Mouse (Mus musculus): ENCODE measurements around the gene Myo1f. TPM values are rescaled to one million over a fixed set of nuclear protein-coding genes. Genes with fewer than 3 reads are reported as not detected.
"Not testable (repeated sequence)": the region's sequence is repeated elsewhere in the genome, so short reads cannot be mapped to it uniquely, and the experiment has no call there.

Gene Myo1f
- total and polyA plus RNA-seq, 2 experiments from 2014 or later: 1.1 to 2.6 TPM

- no peak overlapping the region for H3K9ac ChIP-seq (replicated peaks; ENCODE audit: low read depth, low read length)
- no peak for ATAC-seq (ENCODE audit: insufficient read depth, low read depth)
- no peaks in the 10 kb centered on the region for H3K4me1 ChIP-seq (ENCODE audit: control insufficient read depth, insufficient read depth)
- no peak overlapping the region for H3K4me3 ChIP-seq (ENCODE audit: low read depth, low read length)
- H3K36me3 ChIP-seq (replicated peaks; ENCODE audit: control insufficient read depth, insufficient read depth, low read length): no peaks in the 10 kb centered on the region
- DNase-seq (ENCODE audit: low spot score): no peak
- H3K4me2 ChIP-seq (ENCODE audit: low read depth, low read length): no peak overlapping the region
- no peaks in the 10 kb centered on the region for H3K27me3 ChIP-seq (ENCODE audit: control insufficient read depth, insufficient read depth, low read length)
- TF ChIP-seq EP300 (IDR thresholded peaks at IDR 0.05; ENCODE audit: low read depth): no peak
- TF ChIP-seq CTCF (IDR thresholded peaks at IDR 0.05; ENCODE audit: low read depth): no peak
- WGBS: 42% methylated on average over 2 of the region's 2 CpGs
- no peaks in the 10 kb centered on the region for H3K9me3 ChIP-seq (replicated peaks; ENCODE audit: control insufficient read depth, low read length)
- no peak overlapping the region for H3K27ac ChIP-seq (ENCODE audit: low read depth)
Observed at GRCm38 (mm10) chr17:33607273-33607672, 51.8 kb downstream of the Myo1f start.

- Histone ChIP-seq H3K27ac (ENCODE audit: low read depth) (no peak overlapping the region), H3K27me3 (ENCODE audit: control insufficient read depth, insufficient read depth, low read length) (no peaks in the 10 kb centered on the region), H3K9me3 (replicated peaks; ENCODE audit: control insufficient read depth, low read length) (no peaks in the 10 kb centered on the region), H3K36me3 (replicated peaks; ENCODE audit: control insufficient read depth, insufficient read depth, low read length) (no peaks in the 10 kb centered on the region), H3K4me3 (ENCODE audit: low read depth, low read length) (no peak overlapping the region), H3K9ac (replicated peaks; ENCODE audit: low read depth, low read length) (no peak overlapping the region), H3K4me1 (ENCODE audit: control insufficient read depth, insufficient read depth) (no peaks in the 10 kb centered on the region), H3K4me2 (ENCODE audit: low read depth, low read length) (no peak overlapping the region)
- TF ChIP-seq CTCF (IDR thresholded peaks at IDR 0.05; ENCODE audit: low read depth) (no peak), EP300 (IDR thresholded peaks at IDR 0.05; ENCODE audit: low read depth) (no peak)
- 76% methylated on average over 7 of the region's 7 CpGs for WGBS
- ATAC-seq (ENCODE audit: insufficient read depth, low read depth) (no peak), DNase-seq (ENCODE audit: low spot score) (no peak)
Observed at GRCm38 (mm10) chr17:33610548-33610947, 55.0 kb downstream of the Myo1f start.

DNA sequence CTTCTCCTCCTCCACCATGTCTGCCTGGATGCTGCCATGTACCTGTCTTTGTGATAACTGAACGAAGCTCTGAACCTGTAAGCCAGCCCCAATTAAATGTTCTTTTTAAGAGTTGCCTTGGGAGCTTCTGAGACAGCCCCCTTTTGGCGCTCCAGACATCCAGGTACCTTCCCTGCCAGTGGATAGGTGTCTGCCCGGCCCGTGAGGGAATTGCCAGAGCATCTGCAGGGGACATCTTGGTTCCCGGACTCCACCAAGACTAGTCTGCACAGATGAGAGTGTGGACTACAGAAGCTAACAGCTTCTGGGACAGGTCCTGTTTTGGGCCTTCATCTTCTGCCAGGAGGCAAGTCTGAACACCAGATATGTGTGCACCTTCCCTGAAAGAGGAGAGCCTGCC is 58.2 kb downstream of the Myo1f start:
- not testable (repeated sequence) for H3K27me3 ChIP-seq (ENCODE audit: control insufficient read depth, insufficient read depth, low read length); H3K9ac ChIP-seq (replicated peaks; ENCODE audit: low read depth, low read length); DNase-seq (ENCODE audit: low spot score); H3K4me3 ChIP-seq (ENCODE audit: low read depth, low read length); H3K27ac ChIP-seq (ENCODE audit: low read depth); H3K4me2 ChIP-seq (ENCODE audit: low read depth, low read length); ATAC-seq (ENCODE audit: insufficient read depth, low read depth); H3K4me1 ChIP-seq (ENCODE audit: control insufficient read depth, insufficient read depth); H3K36me3 ChIP-seq (replicated peaks; ENCODE audit: control insufficient read depth, insufficient read depth, low read length); H3K9me3 ChIP-seq (replicated peaks; ENCODE audit: control insufficient read depth, low read length)
- WGBS: 79% methylated on average over 5 of the region's 5 CpGs

GRCm38 (mm10) chr17:33627281-33627680 is 71.8 kb downstream of the Myo1f start:
- no peak for ATAC-seq (ENCODE audit: insufficient read depth, low read depth)
- WGBS: 88% methylated on average over 3 of the region's 3 CpGs
- peak; percentile 2 for DNase-seq (ENCODE audit: low spot score)
- TF ChIP-seq EP300 (IDR thresholded peaks at IDR 0.05; ENCODE audit: low read depth) (no peak), CTCF (IDR thresholded peaks at IDR 0.05; ENCODE audit: low read depth) (no peak)
- Histone ChIP-seq H3K9me3 (replicated peaks; ENCODE audit: control insufficient read depth, low read length) (no peaks in the 10 kb centered on the region), H3K4me2 (ENCODE audit: low read depth, low read length) (no peak overlapping the region), H3K4me3 (ENCODE audit: low read depth, low read length) (no peak overlapping the region), H3K4me1 (ENCODE audit: control insufficient read depth, insufficient read depth) (peaks cover 15% of the 10 kb centered on the region; the same call in 1 of the 2 replicates), H3K27ac (ENCODE audit: low read depth) (no peak overlapping the region), H3K36me3 (replicated peaks; ENCODE audit: control insufficient read depth, insufficient read depth, low read length) (no peaks in the 10 kb centered on the region), H3K9ac (replicated peaks; ENCODE audit: low read depth, low read length) (no peak overlapping the region), H3K27me3 (ENCODE audit: control insufficient read depth, insufficient read depth, low read length) (no peaks in the 10 kb centered on the region)

GRCm38 (mm10) chr17:33628621-33629486 is 73.3 kb downstream of the Myo1f start, which contains the start of gene Zfp414:
TSS of gene Zfp414 (plus strand) at chr17:33629090.
- 2% methylated on average over 35 of the region's 35 CpGs for WGBS
- peak within 1 kb of the TSS; percentile 97 for H3K27ac ChIP-seq (ENCODE audit: low read depth)
- peaks cover 15% of the 10 kb centered on the region; the same call in 1 of the 2 replicates for H3K4me1 ChIP-seq (ENCODE audit: control insufficient read depth, insufficient read depth)
- TF ChIP-seq EP300 (IDR thresholded peaks at IDR 0.05; ENCODE audit: low read depth) (no peak; the same call in 1 of the 2 replicates), CTCF (IDR thresholded peaks at IDR 0.05; ENCODE audit: low read depth) (no peak)
- peak within 1 kb of the TSS; percentile 70 for H3K9ac ChIP-seq (replicated peaks; ENCODE audit: low read depth, low read length)
- peak; percentile 94 for DNase-seq (ENCODE audit: low spot score)
- H3K4me3 ChIP-seq (ENCODE audit: low read depth, low read length): peak within 1 kb of the TSS; percentile 71
- peak; percentile 96 for ATAC-seq (ENCODE audit: insufficient read depth, low read depth)
- H3K4me2 ChIP-seq (ENCODE audit: low read depth, low read length): peak within 1 kb of the TSS; percentile 67
- 0 out of 2 replicates have a peak, but pooled peaks cover 5% of the 10 kb centered on the region for H3K36me3 ChIP-seq (replicated peaks; ENCODE audit: control insufficient read depth, insufficient read depth, low read length)
- no peaks in the 10 kb centered on the region for H3K9me3 ChIP-seq (replicated peaks; ENCODE audit: control insufficient read depth, low read length)
- H3K27me3 ChIP-seq (ENCODE audit: control insufficient read depth, insufficient read depth, low read length): no peaks in the 10 kb centered on the region

All from heart, postnatal 0 days (tissue).